Mouse (Mus musculus): Measurements from ENCODE around the gene Efemp2. TPM values are rescaled to one million over a fixed set of nuclear protein-coding genes. Genes with fewer than 3 reads are reported as not detected.

Gene Efemp2
- polyA plus RNA-seq, 1 experiment from 2014 or later: 30.2 TPM

- Histone ChIP-seq H3K27ac (ENCODE audit: low read length) (no peak within 1 kb of the TSS), H3K9ac (replicated peaks; ENCODE audit: low read depth, low read length) (no peak within 1 kb of the TSS), H3K4me2 (ENCODE audit: low read length) (no peak within 1 kb of the TSS), H3K4me3 (replicated peaks; ENCODE audit: low read length) (no peak within 1 kb of the TSS), H3K9me3 (ENCODE audit: control insufficient read depth, low read length) (no peaks in the 10 kb centered on the region), H3K27me3 (replicated peaks; ENCODE audit: control insufficient read depth, insufficient read depth, low read length) (no peaks in the 10 kb centered on the region), H3K4me1 (replicated peaks; ENCODE audit: control insufficient read depth, insufficient read depth, low read length) (no peaks in the 10 kb centered on the region), H3K36me3 (ENCODE audit: control insufficient read depth, insufficient read depth) (0 out of 2 replicates have a peak, but pooled peaks cover 3% of the 10 kb centered on the region)
- WGBS: 64% methylated on average over 17 of the region's 17 CpGs
- no peak for ATAC-seq
Observed at GRCm38 (mm10) chr19:5503687-5504086, 29.9 kb downstream of the Efemp2 start, which contains the start of gene 1700020D05Rik. Gene 1700020D05Rik (minus strand): TSS chr19:5503787.

- Histone ChIP-seq H3K9me3 (ENCODE audit: control insufficient read depth, low read length) (no peaks in the 10 kb centered on the region), H3K4me3 (replicated peaks; ENCODE audit: low read length) (peak within 1 kb of the TSS; percentile 63), H3K4me2 (ENCODE audit: low read length) (peak within 1 kb of the TSS; percentile 85), H3K27me3 (replicated peaks; ENCODE audit: control insufficient read depth, insufficient read depth, low read length) (no peaks in the 10 kb centered on the region), H3K4me1 (replicated peaks; ENCODE audit: control insufficient read depth, insufficient read depth, low read length) (peaks cover 18% of the 10 kb centered on the region), H3K9ac (replicated peaks; ENCODE audit: low read depth, low read length) (peak within 1 kb of the TSS; percentile 62), H3K27ac (ENCODE audit: low read length) (peak within 1 kb of the TSS; percentile 62), H3K36me3 (ENCODE audit: control insufficient read depth, insufficient read depth) (no peaks in the 10 kb centered on the region)
- ATAC-seq: peak; percentile 99
- 3% methylated on average over 47 of the region's 47 CpGs for WGBS
Observed at GRCm38 (mm10) chr19:5510031-5511026, 36.6 kb downstream of the Efemp2 start, which contains the start of gene Snx32. Gene Snx32 (minus strand): TSS chr19:5510538.

DNA sequence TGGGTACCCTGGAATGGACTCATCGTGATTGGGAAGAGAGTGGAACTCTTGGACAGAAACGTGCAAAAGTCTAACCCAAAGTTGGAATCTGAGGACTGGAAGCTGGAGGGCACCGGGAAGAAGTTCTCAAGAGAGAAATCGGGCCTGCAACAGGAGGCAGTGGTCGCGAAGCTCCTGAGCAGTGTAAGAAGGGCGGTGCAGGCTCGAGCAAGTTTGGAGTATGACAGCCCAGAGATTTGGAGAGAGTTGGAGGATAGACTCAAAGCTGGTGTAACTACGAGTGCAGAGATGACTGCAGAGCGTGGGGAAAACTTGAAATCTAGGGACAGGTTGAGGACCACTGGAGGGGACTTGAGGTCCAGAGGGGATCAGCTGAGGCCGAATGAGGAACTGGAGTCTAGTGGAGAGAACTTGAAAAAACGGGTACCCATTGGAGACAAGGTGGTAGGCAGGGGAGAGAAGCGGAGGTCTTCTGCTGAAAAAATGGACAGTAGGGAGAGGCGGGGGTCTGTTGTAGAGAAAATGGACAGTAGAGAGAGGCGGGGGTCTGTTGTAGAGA is 37.4 kb downstream of the Efemp2 start:
- peak overlapping the region; percentile 62 for H3K9ac ChIP-seq (replicated peaks; ENCODE audit: low read depth, low read length)
- H3K27ac ChIP-seq (ENCODE audit: low read length): no peak overlapping the region; the same call in 1 of the 2 replicates
- H3K4me1 ChIP-seq (replicated peaks; ENCODE audit: control insufficient read depth, insufficient read depth, low read length): peaks cover 18% of the 10 kb centered on the region
- H3K36me3 ChIP-seq (ENCODE audit: control insufficient read depth, insufficient read depth): no peaks in the 10 kb centered on the region
- no peaks in the 10 kb centered on the region for H3K27me3 ChIP-seq (replicated peaks; ENCODE audit: control insufficient read depth, insufficient read depth, low read length)
- H3K4me2 ChIP-seq (ENCODE audit: low read length): peak overlapping the region; percentile 85
- no peaks in the 10 kb centered on the region for H3K9me3 ChIP-seq (ENCODE audit: control insufficient read depth, low read length)
- peak overlapping the region; percentile 63 for H3K4me3 ChIP-seq (replicated peaks; ENCODE audit: low read length)
- no peak for ATAC-seq
- 53% methylated on average over 15 of the region's 15 CpGs for WGBS

- Histone ChIP-seq H3K36me3 (ENCODE audit: control insufficient read depth, insufficient read depth) (no peaks in the 10 kb centered on the region), H3K9me3 (ENCODE audit: control insufficient read depth, low read length) (no peaks in the 10 kb centered on the region), H3K9ac (replicated peaks; ENCODE audit: low read depth, low read length) (no peak overlapping the region), H3K27ac (ENCODE audit: low read length) (no peak overlapping the region), H3K27me3 (replicated peaks; ENCODE audit: control insufficient read depth, insufficient read depth, low read length) (no peaks in the 10 kb centered on the region), H3K4me3 (replicated peaks; ENCODE audit: low read length) (no peak overlapping the region), H3K4me1 (replicated peaks; ENCODE audit: control insufficient read depth, insufficient read depth, low read length) (peaks cover 18% of the 10 kb centered on the region), H3K4me2 (ENCODE audit: low read length) (no peak overlapping the region)
- WGBS: 75% methylated on average over 12 of the region's 12 CpGs
- no peak for ATAC-seq
Observed at GRCm38 (mm10) chr19:5512091-5513004, 38.6 kb downstream of the Efemp2 start.

GRCm38 (mm10) chr19:5513005-5513349 is 39.2 kb downstream of the Efemp2 start:
- Histone ChIP-seq H3K4me1 (replicated peaks; ENCODE audit: control insufficient read depth, insufficient read depth, low read length) (peaks cover 18% of the 10 kb centered on the region), H3K4me2 (ENCODE audit: low read length) (no peak overlapping the region)
- WGBS: 88% methylated on average over 3 of the region's 3 CpGs

GRCm38 (mm10) chr19:5515840-5516777 is 42.4 kb downstream of the Efemp2 start:
- Histone ChIP-seq H3K4me2 (ENCODE audit: low read length) (no peak overlapping the region), H3K36me3 (ENCODE audit: control insufficient read depth, insufficient read depth) (no peaks in the 10 kb centered on the region), H3K4me1 (replicated peaks; ENCODE audit: control insufficient read depth, insufficient read depth, low read length) (peaks cover 6% of the 10 kb centered on the region), H3K4me3 (replicated peaks; ENCODE audit: low read length) (no peak overlapping the region), H3K27me3 (replicated peaks; ENCODE audit: control insufficient read depth, insufficient read depth, low read length) (no peaks in the 10 kb centered on the region), H3K9me3 (ENCODE audit: control insufficient read depth, low read length) (no peaks in the 10 kb centered on the region), H3K27ac (ENCODE audit: low read length) (no peak overlapping the region), H3K9ac (replicated peaks; ENCODE audit: low read depth, low read length) (no peak overlapping the region)
- WGBS: 79% methylated on average over 7 of the region's 7 CpGs
- no peak for ATAC-seq

More at GRCm38 (mm10) chr19:5513005-5513349, 39.2 kb downstream of the Efemp2 start:
- no peak overlapping the region for H3K27ac ChIP-seq (ENCODE audit: low read length)
- H3K4me3 ChIP-seq (replicated peaks; ENCODE audit: low read length): no peak overlapping the region
- no peak overlapping the region for H3K9ac ChIP-seq (replicated peaks; ENCODE audit: low read depth, low read length)
- H3K36me3 ChIP-seq (ENCODE audit: control insufficient read depth, insufficient read depth): no peaks in the 10 kb centered on the region
- no peaks in the 10 kb centered on the region for H3K27me3 ChIP-seq (replicated peaks; ENCODE audit: control insufficient read depth, insufficient read depth, low read length)
- no peaks in the 10 kb centered on the region for H3K9me3 ChIP-seq (ENCODE audit: control insufficient read depth, low read length)
- no peak for ATAC-seq

DNA sequence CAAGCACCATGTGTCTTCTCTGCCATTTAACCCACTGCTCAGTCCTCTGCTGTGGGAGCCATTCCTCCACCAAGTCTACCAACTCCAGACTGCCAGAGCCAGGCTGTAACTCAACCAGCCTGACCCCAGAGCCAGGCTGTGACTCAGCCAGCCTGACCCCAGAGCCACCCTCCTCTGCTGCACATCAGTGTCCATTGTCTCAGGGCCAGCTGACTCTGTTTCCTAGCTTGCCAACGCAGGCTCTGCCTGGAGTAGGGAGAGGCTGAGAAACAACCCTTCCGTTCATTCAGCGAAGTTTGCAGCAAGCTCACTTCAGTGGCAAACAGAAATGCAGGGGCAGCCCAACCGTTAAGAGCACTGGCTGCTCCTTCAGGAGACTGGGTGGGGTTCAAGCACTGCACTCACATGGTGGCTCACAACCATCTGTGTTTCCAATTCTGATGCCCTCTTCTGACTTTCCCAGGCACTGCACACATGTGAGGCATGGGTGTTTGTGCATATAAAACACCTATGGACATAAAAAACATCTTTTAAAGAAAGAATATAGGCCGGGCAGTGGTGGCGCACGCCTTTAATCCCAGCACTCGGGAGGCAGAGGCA is 43.3 kb downstream of the Efemp2 start:
- ATAC-seq: no peak
- Histone ChIP-seq H3K4me2 (ENCODE audit: low read length) (no peak overlapping the region), H3K9ac (replicated peaks; ENCODE audit: low read depth, low read length) (no peak overlapping the region), H3K27me3 (replicated peaks; ENCODE audit: control insufficient read depth, insufficient read depth, low read length) (no peaks in the 10 kb centered on the region), H3K9me3 (ENCODE audit: control insufficient read depth, low read length) (no peaks in the 10 kb centered on the region), H3K4me1 (replicated peaks; ENCODE audit: control insufficient read depth, insufficient read depth, low read length) (peaks cover 3% of the 10 kb centered on the region; the same call in 1 of the 2 replicates), H3K27ac (ENCODE audit: low read length) (no peak overlapping the region), H3K36me3 (ENCODE audit: control insufficient read depth, insufficient read depth) (no peaks in the 10 kb centered on the region), H3K4me3 (replicated peaks; ENCODE audit: low read length) (no peak overlapping the region)
- WGBS: 83% methylated on average over 8 of the region's 8 CpGs

DNA sequence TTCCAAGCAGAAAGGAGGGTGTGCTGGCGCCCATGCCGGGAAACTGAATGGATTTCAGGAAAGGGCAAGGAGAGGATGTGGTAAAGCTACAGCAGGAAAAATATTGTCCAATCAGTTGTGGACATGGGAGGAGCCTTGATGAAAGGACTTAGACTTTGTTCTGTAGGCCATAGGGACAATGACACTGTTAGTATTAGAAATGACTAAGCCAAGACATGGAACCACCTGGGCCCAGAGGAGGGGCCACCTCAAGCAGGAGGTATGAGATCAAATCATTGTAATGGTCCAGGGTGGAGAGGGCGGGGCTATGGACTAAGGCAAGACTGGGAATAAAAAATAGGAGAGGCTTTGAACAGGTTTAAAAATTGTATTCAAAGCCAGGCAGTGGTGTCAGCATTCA is 45.0 kb downstream of the Efemp2 start:
- Histone ChIP-seq H3K9me3 (ENCODE audit: control insufficient read depth, low read length) (no peaks in the 10 kb centered on the region), H3K4me2 (ENCODE audit: low read length) (no peak overlapping the region), H3K27me3 (replicated peaks; ENCODE audit: control insufficient read depth, insufficient read depth, low read length) (no peaks in the 10 kb centered on the region), H3K9ac (replicated peaks; ENCODE audit: low read depth, low read length) (no peak overlapping the region), H3K4me1 (replicated peaks; ENCODE audit: control insufficient read depth, insufficient read depth, low read length) (no peaks in the 10 kb centered on the region), H3K4me3 (replicated peaks; ENCODE audit: low read length) (no peak overlapping the region), H3K36me3 (ENCODE audit: control insufficient read depth, insufficient read depth) (no peaks in the 10 kb centered on the region), H3K27ac (ENCODE audit: low read length) (no peak overlapping the region)
- WGBS: 88% methylated on average over 3 of the region's 3 CpGs
- no peak for ATAC-seq
